In genomic region chr5:125465192-125465591, GRCm38 (mm10) we compare ENCODE assay signal across 8 mouse cellular contexts. TPM values are rescaled to one million over a fixed set of nuclear protein-coding genes. Genes with fewer than 3 reads are reported as not detected.
DNase-seq lines count a peak whose midpoint lies in the region; ATAC-seq and TF ChIP-seq lines count a peak whose summit lies in the region.

No protein-coding gene starts in this region.

- peak overlapping the region; percentile 92 for H3K27ac ChIP-seq in liver, adult 2 months (replicated peaks; ENCODE audit: insufficient read depth, low read depth, low read length)
- H3K27ac ChIP-seq in forebrain, embryonic 11.5 days (ENCODE audit: low read depth, low read length) = peak overlapping the region; percentile 9; the same call in 1 of the 2 replicates
- no peak overlapping the region for H3K27ac ChIP-seq in limb, embryonic 14.5 days (replicated peaks; ENCODE audit: low read depth, low read length)
- no peak overlapping the region for H3K27ac ChIP-seq in olfactory bulb, adult 2 months (ENCODE audit: insufficient read depth, low read depth, low read length)

- WGBS in liver, adult 2 months = 12% methylated on average over 7 of the region's 7 CpGs
- WGBS in forebrain, embryonic 11.5 days = 46% methylated on average over 7 of the region's 7 CpGs
- WGBS in limb, embryonic 14.5 days = 41% methylated on average over 7 of the region's 7 CpGs
- 25% methylated on average over 7 of the region's 7 CpGs for WGBS in olfactory bulb, adult 2 months

- no peaks in the 10 kb centered on the region for H3K27me3 ChIP-seq in liver, adult 2 months (ENCODE audit: control insufficient read depth, insufficient read depth, low read length)
- no peaks in the 10 kb centered on the region for H3K27me3 ChIP-seq in forebrain, embryonic 11.5 days (ENCODE audit: control insufficient read depth, insufficient read depth, low read length)
- H3K27me3 ChIP-seq in limb, embryonic 14.5 days (ENCODE audit: control insufficient read depth, insufficient read depth, low read length) = no peaks in the 10 kb centered on the region

- DNase-seq in liver, adult 2 months (ENCODE audit: extremely low read depth, low read depth, low spot score) = no peak
- no peak for DNase-seq in liver
- no peak for DNase-seq in forebrain, embryonic 11.5 days (ENCODE audit: low spot score)
- DNase-seq in limb, embryonic 14.5 days (ENCODE audit: low spot score) = no peak
- DNase-seq in spleen, postnatal 14 days (ENCODE audit: low spot score in 2 of 2) = no peak
- no peak for DNase-seq in cerebellum, postnatal 14 days
- no peak for DNase-seq in urinary bladder, adult 18-20 months (ENCODE audit: low spot score in 2 of 2)

- TF ChIP-seq CTCF in liver, adult 2 months (IDR thresholded peaks at IDR 0.05; ENCODE audit: low read depth, low read length) = no peak
- TF ChIP-seq CTCF in olfactory bulb, adult 2 months (IDR thresholded peaks at IDR 0.05; ENCODE audit: insufficient read depth, low read depth, low read length) = no peak

- H3K4me1 ChIP-seq in liver, adult 2 months (ENCODE audit: control insufficient read depth, insufficient read depth, low read length) = peaks cover 24% of the 10 kb centered on the region
- 0 out of 2 replicates have a peak, but pooled peaks cover 2% of the 10 kb centered on the region for H3K4me1 ChIP-seq in forebrain, embryonic 11.5 days (replicated peaks; ENCODE audit: control insufficient read depth, insufficient read depth, low read length)
- H3K4me1 ChIP-seq in limb, embryonic 14.5 days (ENCODE audit: control insufficient read depth, insufficient read depth, low read length) = peaks cover 3% of the 10 kb centered on the region; the same call in 1 of the 2 replicates
- no peaks in the 10 kb centered on the region for H3K4me1 ChIP-seq in olfactory bulb, adult 2 months (ENCODE audit: control insufficient read depth, insufficient read depth, low read length)

- no peaks in the 10 kb centered on the region for H3K36me3 ChIP-seq in liver, adult 2 months (ENCODE audit: control insufficient read depth, insufficient read depth, low read length)
- no peaks in the 10 kb centered on the region for H3K36me3 ChIP-seq in forebrain, embryonic 11.5 days (ENCODE audit: control insufficient read depth, insufficient read depth, low read length)
- no peaks in the 10 kb centered on the region for H3K36me3 ChIP-seq in limb, embryonic 14.5 days (ENCODE audit: control insufficient read depth, insufficient read depth, low read length)

- TF ChIP-seq POLR2A in liver, adult 2 months (IDR thresholded peaks at IDR 0.05; ENCODE audit: extremely low read depth, insufficient read depth, low read length) = no peak
- TF ChIP-seq POLR2A in limb, embryonic 14.5 days (IDR thresholded peaks at IDR 0.05; ENCODE audit: borderline replicate concordance, extremely low read depth, insufficient read depth, insufficient read length) = no peak
- TF ChIP-seq POLR2A in olfactory bulb, adult 2 months (IDR thresholded peaks at IDR 0.05; ENCODE audit: insufficient read depth, low read depth, low read length) = no peak

- H3K4me2 ChIP-seq in forebrain, embryonic 11.5 days (ENCODE audit: low read depth, low read length, severe bottlenecking) = peak overlapping the region; percentile 16; the same call in 1 of the 2 replicates
- H3K4me2 ChIP-seq in limb, embryonic 14.5 days (replicated peaks; ENCODE audit: low read depth, low read length, severe bottlenecking) = peak overlapping the region; percentile 43

- no peaks in the 10 kb centered on the region for H3K9me3 ChIP-seq in forebrain, embryonic 11.5 days (ENCODE audit: control insufficient read depth, low read length)
- no peaks in the 10 kb centered on the region for H3K9me3 ChIP-seq in limb, embryonic 14.5 days (ENCODE audit: control insufficient read depth, low read length)

- H3K9ac ChIP-seq in liver, adult 2 months (ENCODE audit: low read depth, low read length) = peak overlapping the region; percentile 55
- H3K9ac ChIP-seq in forebrain, embryonic 11.5 days (ENCODE audit: low read length) = no peak overlapping the region
- H3K9ac ChIP-seq in limb, embryonic 14.5 days (ENCODE audit: low read depth, low read length, severe bottlenecking) = no peak overlapping the region

- H3K4me3 ChIP-seq in liver, adult 2 months (ENCODE audit: insufficient read depth, low read depth, low read length) = no peak overlapping the region; the same call in 1 of the 2 replicates
- no peak overlapping the region for H3K4me3 ChIP-seq in forebrain, embryonic 11.5 days (ENCODE audit: low read depth, low read length)
- peak overlapping the region; percentile 26; the same call in 1 of the 2 replicates for H3K4me3 ChIP-seq in limb, embryonic 14.5 days (replicated peaks; ENCODE audit: low read length)
- peak overlapping the region; percentile 38; the same call in 1 of the 2 replicates for H3K4me3 ChIP-seq in olfactory bulb, adult 2 months (ENCODE audit: insufficient read depth, low read depth, low read length)

- ATAC-seq in forebrain, embryonic 11.5 days (replicated peaks; ENCODE audit: low FRiP score) = peak; percentile 26; the same call in 1 of the 2 replicates
- ATAC-seq in limb, embryonic 14.5 days (ENCODE audit: low FRiP score, low read depth) = no peak

- no peaks in the 10 kb centered on the region for H3K79me2 ChIP-seq in liver, adult 2 months (ENCODE audit: control insufficient read depth, insufficient read depth, low read length)

RNA-seq across cellular contexts. Expression of gene Aacs, which starts 10.4 kb away (rescaled TPM):
- total RNA-seq in liver, adult 2 months (2014; rRNA removed) = 29.3 and 40.9 TPM in 2 replicates
- polyA plus RNA-seq in liver, adult 2 months (2012; rRNA removed) = 66.8 and 190 TPM in 2 replicates
- polyA plus RNA-seq in forebrain, embryonic 11.5 days (2014; fragmentation: Nextera tagmentation; extraction: Ambion mirVana) = 55.4 and 56.6 TPM in 2 replicates
- 35.5 and 42.4 TPM in 2 replicates for polyA plus RNA-seq in limb, embryonic 14.5 days (2012; rRNA removed)
- polyA plus RNA-seq in limb, embryonic 14.5 days (2014; fragmentation: Nextera tagmentation; extraction: Ambion mirVana) = 35.9 and 43.3 TPM in 2 replicates
- not detected in 2 replicates for polyA plus RNA-seq in olfactory bulb, adult 2 months (2012; ENCODE audit: insufficient read depth, insufficient read length, low replicate concordance, missing spikeins)

RNA-seq across cellular contexts. Expression of gene Bri3bp, which starts 23.8 kb away (rescaled TPM):
- total RNA-seq in liver, adult 2 months (2014; rRNA removed) = 7.7 and 8.8 TPM in 2 replicates
- polyA plus RNA-seq in liver, adult 2 months (2012; rRNA removed) = 18.3 and 23.0 TPM in 2 replicates
- polyA plus RNA-seq in forebrain, embryonic 11.5 days (2014; fragmentation: Nextera tagmentation; extraction: Ambion mirVana) = 44.1 TPM in 2 replicates
- 15.0 and 19.7 TPM in 2 replicates for polyA plus RNA-seq in limb, embryonic 14.5 days (2012; rRNA removed)
- polyA plus RNA-seq in limb, embryonic 14.5 days (2014; fragmentation: Nextera tagmentation; extraction: Ambion mirVana) = 30.0 and 34.5 TPM in 2 replicates
- polyA plus RNA-seq in olfactory bulb, adult 2 months (2012; ENCODE audit: insufficient read depth, insufficient read length, low replicate concordance, missing spikeins) = 46.8 TPM in 1 of 2 replicates, not detected in the other

RNA-seq across cellular contexts. Expression of gene Dhx37, which starts 31.3 kb away (rescaled TPM):
- total RNA-seq in liver, adult 2 months (2014; rRNA removed) = 3.8 and 5.6 TPM in 2 replicates
- 12.0 and 14.0 TPM in 2 replicates for polyA plus RNA-seq in liver, adult 2 months (2012; rRNA removed)
- polyA plus RNA-seq in forebrain, embryonic 11.5 days (2014; fragmentation: Nextera tagmentation; extraction: Ambion mirVana) = 15.7 and 16.4 TPM in 2 replicates
- 21.9 and 25.5 TPM in 2 replicates for polyA plus RNA-seq in limb, embryonic 14.5 days (2012; rRNA removed)
- 5.4 and 8.9 TPM in 2 replicates for polyA plus RNA-seq in limb, embryonic 14.5 days (2014; fragmentation: Nextera tagmentation; extraction: Ambion mirVana)
- not detected in 2 replicates for polyA plus RNA-seq in olfactory bulb, adult 2 months (2012; ENCODE audit: insufficient read depth, insufficient read length, low replicate concordance, missing spikeins)

Comparison
In these comparisons a context has a peak if more than half of its experiments do, and no peak if none do; other contexts are left out.
1. H3K27ac ChIP-seq: peak in liver, adult 2 months (single experiment) and forebrain, embryonic 11.5 days (single experiment); none in limb, embryonic 14.5 days (single experiment) and olfactory bulb, adult 2 months (single experiment).
2. H3K4me3 ChIP-seq: peak in limb, embryonic 14.5 days (single experiment) and olfactory bulb, adult 2 months (single experiment); none in liver, adult 2 months (single experiment) and forebrain, embryonic 11.5 days (single experiment).
3. RNA of gene Aacs, which starts 10.4 kb away (polyA plus RNA-seq): 66.8 to 190 TPM in liver, adult 2 months, 55.4 to 56.6 TPM in forebrain, embryonic 11.5 days and 35.5 to 43.3 TPM in limb, embryonic 14.5 days; not detected in olfactory bulb, adult 2 months; every median in the first group is over 10 times any median in the second.